Mouse (Mus musculus) bone marrow, adult 2 months (tissue): ENCODE results near the gene Krtcap2.

Experiments
- CTCF ChIP-seq: fragments of 200-500 bp; IDR thresholded peaks from 2 replicates; pipeline ENCODE4 v1.5.1; 2011; ENCODE audit warnings: low read length, control low read depth; ENCODE audit not compliant: control insufficient read depth, insufficient read depth
- POLR2A ChIP-seq: fragments of 200-500 bp; IDR thresholded peaks from 2 replicates; pipeline ENCODE4 v1.6.1; 2011; ENCODE audit warnings: low read depth, mild to moderate bottlenecking, control low read depth, low read length, borderline replicate concordance; ENCODE audit not compliant: control insufficient read depth

DNA sequence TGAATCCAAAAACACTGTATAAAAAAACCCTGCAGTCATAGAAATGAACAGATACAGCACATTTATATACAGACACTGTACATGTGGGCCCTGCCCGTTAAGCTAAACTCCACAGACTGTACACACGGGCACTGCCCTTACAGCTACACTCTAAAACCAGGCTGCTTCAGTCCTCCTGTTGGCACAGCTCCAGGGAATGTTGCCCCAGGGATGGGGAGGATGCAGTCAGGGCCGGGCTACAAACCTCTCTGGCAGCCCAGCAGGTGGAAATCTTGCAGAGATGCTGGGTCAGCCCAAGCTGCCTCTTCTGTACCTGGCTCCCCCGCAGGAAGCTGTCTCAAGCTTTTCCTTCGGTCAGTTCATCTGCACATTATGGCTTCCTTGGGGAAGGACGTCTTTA lies 26.0 kb downstream of the Krtcap2 start:
- TF ChIP-seq CTCF (no peak), POLR2A (no peak)
